Mouse (Mus musculus): ENCODE results near the gene Pkp4. TPM values are rescaled to one million over a fixed set of nuclear protein-coding genes. Genes with fewer than 3 reads are reported as not detected.

Gene Pkp4
- polyA plus RNA-seq, 1 experiment from 2014 or later, result 27.7 TPM

- no peaks in the 10 kb centered on the region for H3K9me3 ChIP-seq (ENCODE audit: control insufficient read depth)
- ATAC-seq, result peak; percentile 40
- no peaks in the 10 kb centered on the region for H3K27me3 ChIP-seq (replicated peaks; ENCODE audit: control insufficient read depth, insufficient read depth, low read length)
- H3K4me3 ChIP-seq (ENCODE audit: low read depth, low read length), result no peak overlapping the region
- no peak overlapping the region for H3K4me2 ChIP-seq (replicated peaks; ENCODE audit: low read depth)
- no peaks in the 10 kb centered on the region for H3K4me1 ChIP-seq (replicated peaks; ENCODE audit: control insufficient read depth, insufficient read depth, low read length)
- H3K27ac ChIP-seq (ENCODE audit: low read depth, low read length), result no peak overlapping the region
- no peak overlapping the region for H3K9ac ChIP-seq (ENCODE audit: low read depth, low read length)
- WGBS, result 54% methylated on average over 11 of the region's 11 CpGs
- TF ChIP-seq CTCF (IDR thresholded peaks at IDR 0.05; ENCODE audit: low read depth), result no peak
- peaks cover 61% of the 10 kb centered on the region for H3K36me3 ChIP-seq (ENCODE audit: control insufficient read depth, insufficient read depth)
These were observed 177.9 kb downstream of the Pkp4 start for GRCm38 (mm10) chr2:59338501-59338900.

GRCm38 (mm10) chr2:59338926-59339325, 178.3 kb downstream of the Pkp4 start:
- Histone ChIP-seq H3K36me3 (ENCODE audit: control insufficient read depth, insufficient read depth) (peaks cover 58% of the 10 kb centered on the region; the same call in 1 of the 2 replicates), H3K27ac (ENCODE audit: low read depth, low read length) (no peak overlapping the region), H3K27me3 (replicated peaks; ENCODE audit: control insufficient read depth, insufficient read depth, low read length) (no peaks in the 10 kb centered on the region), H3K4me1 (replicated peaks; ENCODE audit: control insufficient read depth, insufficient read depth, low read length) (no peaks in the 10 kb centered on the region), H3K4me3 (ENCODE audit: low read depth, low read length) (no peak overlapping the region), H3K9ac (ENCODE audit: low read depth, low read length) (no peak overlapping the region), H3K9me3 (ENCODE audit: control insufficient read depth) (no peaks in the 10 kb centered on the region), H3K4me2 (replicated peaks; ENCODE audit: low read depth) (no peak overlapping the region)
- no peak for ATAC-seq
- no peak for TF ChIP-seq CTCF (IDR thresholded peaks at IDR 0.05; ENCODE audit: low read depth)
- WGBS, result 87% methylated on average over 8 of the region's 8 CpGs

- no peak overlapping the region for H3K4me3 ChIP-seq (ENCODE audit: low read depth, low read length)
- no peaks in the 10 kb centered on the region for H3K9me3 ChIP-seq (ENCODE audit: control insufficient read depth)
- no peak overlapping the region for H3K4me2 ChIP-seq (replicated peaks; ENCODE audit: low read depth)
- no peak for TF ChIP-seq CTCF (IDR thresholded peaks at IDR 0.05; ENCODE audit: low read depth)
- 77% methylated on average over 5 of the region's 5 CpGs for WGBS
- no peaks in the 10 kb centered on the region for H3K4me1 ChIP-seq (replicated peaks; ENCODE audit: control insufficient read depth, insufficient read depth, low read length)
- ATAC-seq, result no peak
- peaks cover 65% of the 10 kb centered on the region for H3K36me3 ChIP-seq (ENCODE audit: control insufficient read depth, insufficient read depth)
- H3K27me3 ChIP-seq (replicated peaks; ENCODE audit: control insufficient read depth, insufficient read depth, low read length), result no peaks in the 10 kb centered on the region
- H3K27ac ChIP-seq (ENCODE audit: low read depth, low read length), result no peak overlapping the region
- H3K9ac ChIP-seq (ENCODE audit: low read depth, low read length), result no peak overlapping the region
These were observed 179.3 kb downstream of the Pkp4 start for GRCm38 (mm10) chr2:59339776-59340539.

- TF ChIP-seq CTCF (IDR thresholded peaks at IDR 0.05; ENCODE audit: low read depth), result no peak
- Histone ChIP-seq H3K27ac (ENCODE audit: low read depth, low read length) (no peak overlapping the region), H3K27me3 (replicated peaks; ENCODE audit: control insufficient read depth, insufficient read depth, low read length) (no peaks in the 10 kb centered on the region), H3K4me2 (replicated peaks; ENCODE audit: low read depth) (no peak overlapping the region), H3K9me3 (ENCODE audit: control insufficient read depth) (no peaks in the 10 kb centered on the region), H3K36me3 (ENCODE audit: control insufficient read depth, insufficient read depth) (peaks cover 73% of the 10 kb centered on the region), H3K4me3 (ENCODE audit: low read depth, low read length) (no peak overlapping the region), H3K4me1 (replicated peaks; ENCODE audit: control insufficient read depth, insufficient read depth, low read length) (no peaks in the 10 kb centered on the region), H3K9ac (ENCODE audit: low read depth, low read length) (no peak overlapping the region)
- 86% methylated on average over 1 of the region's 1 CpGs for WGBS
- no peak for ATAC-seq
These were observed 180.2 kb downstream of the Pkp4 start for GRCm38 (mm10) chr2:59340878-59341277.

- Histone ChIP-seq H3K36me3 (ENCODE audit: control insufficient read depth, insufficient read depth) (peaks cover 71% of the 10 kb centered on the region), H3K27me3 (replicated peaks; ENCODE audit: control insufficient read depth, insufficient read depth, low read length) (no peaks in the 10 kb centered on the region), H3K4me1 (replicated peaks; ENCODE audit: control insufficient read depth, insufficient read depth, low read length) (no peaks in the 10 kb centered on the region; the same call in 1 of the 2 replicates), H3K9ac (ENCODE audit: low read depth, low read length) (no peak overlapping the region), H3K4me2 (replicated peaks; ENCODE audit: low read depth) (no peak overlapping the region), H3K4me3 (ENCODE audit: low read depth, low read length) (no peak overlapping the region), H3K9me3 (ENCODE audit: control insufficient read depth) (no peaks in the 10 kb centered on the region), H3K27ac (ENCODE audit: low read depth, low read length) (no peak overlapping the region)
- 87% methylated on average over 6 of the region's 6 CpGs for WGBS
- TF ChIP-seq CTCF (IDR thresholded peaks at IDR 0.05; ENCODE audit: low read depth), result no peak
- no peak for ATAC-seq
These were observed 182.1 kb downstream of the Pkp4 start for GRCm38 (mm10) chr2:59342591-59343210.

- no peak for ATAC-seq
- 67% methylated on average over 11 of the region's 11 CpGs for WGBS
- H3K36me3 ChIP-seq (ENCODE audit: control insufficient read depth, insufficient read depth), result peaks cover 68% of the 10 kb centered on the region
These were observed 183.2 kb downstream of the Pkp4 start for GRCm38 (mm10) chr2:59343834-59344233.

More at GRCm38 (mm10) chr2:59343834-59344233, 183.2 kb downstream of the Pkp4 start:
- Histone ChIP-seq H3K27ac (ENCODE audit: low read depth, low read length) (no peak overlapping the region), H3K27me3 (replicated peaks; ENCODE audit: control insufficient read depth, insufficient read depth, low read length) (no peaks in the 10 kb centered on the region), H3K4me3 (ENCODE audit: low read depth, low read length) (no peak overlapping the region), H3K4me1 (replicated peaks; ENCODE audit: control insufficient read depth, insufficient read depth, low read length) (no peaks in the 10 kb centered on the region; the same call in 1 of the 2 replicates), H3K4me2 (replicated peaks; ENCODE audit: low read depth) (no peak overlapping the region), H3K9ac (ENCODE audit: low read depth, low read length) (no peak overlapping the region), H3K9me3 (ENCODE audit: control insufficient read depth) (no peaks in the 10 kb centered on the region)
- TF ChIP-seq CTCF (IDR thresholded peaks at IDR 0.05; ENCODE audit: low read depth), result no peak

All from intestine, postnatal 0 days (tissue).